Mouse (Mus musculus) lung, embryonic 14.5 days (tissue): ENCODE data around the gene Gstm3. TPM values are rescaled to one million over a fixed set of nuclear protein-coding genes. Genes with fewer than 3 reads are reported as not detected.
"Not testable (repeated sequence)": the region's sequence is repeated elsewhere in the genome, so short reads cannot be mapped to it uniquely, and the experiment has no call there.

Source experiments
- ATAC-seq: fragments of 200-750 bp; cut with Nextera tagmentation; 2 replicates; pipeline ENCODE4 v1.8.0; 2017; ENCODE audit warnings: mild to moderate bottlenecking, moderate TSS enrichment, moderate library complexity; ENCODE audit not compliant: insufficient read depth
- DNase-seq: peaks from one replicate; pipeline ENCODE4 v3.0.0-alpha.2; 2015
- H3K27ac ChIP-seq: fragments of 300-500 bp; sonication (generic); 2 replicates; pipeline ENCODE4 v1.5.1; 2014; ENCODE audit warnings: low read depth, mild to moderate bottlenecking, moderate library complexity
- H3K27me3 ChIP-seq: fragments of 300-500 bp; sonication (generic); 2 replicates; pipeline ENCODE4 v1.6.1; 2014; ENCODE audit warnings: low read length, control low read depth; ENCODE audit not compliant: insufficient read depth
- H3K36me3 ChIP-seq: fragments of 300-500 bp; sonication (generic); 2 replicates; pipeline ENCODE4 v1.6.1; 2014; ENCODE audit warnings: control low read depth; ENCODE audit not compliant: insufficient read depth
- H3K4me1 ChIP-seq: fragments of 300-500 bp; sonication (generic); 2 replicates; pipeline ENCODE4 v1.6.1; 2014; ENCODE audit warnings: antibody characterized with exemption, control low read depth; ENCODE audit not compliant: insufficient read depth
- H3K4me2 ChIP-seq: fragments of 300-500 bp; sonication (generic); 2 replicates; pipeline ENCODE4 v1.6.1; 2014; ENCODE audit warnings: mild to moderate bottlenecking
- H3K4me3 ChIP-seq: fragments of 300-500 bp; sonication (generic); 2 replicates; pipeline ENCODE4 v1.5.1; 2014; ENCODE audit warnings: low read depth, low read length
- H3K9ac ChIP-seq: fragments of 300-500 bp; sonication (generic); 2 replicates; pipeline ENCODE4 v1.6.1; 2014
- H3K9me3 ChIP-seq: fragments of 300-500 bp; sonication (generic); 2 replicates; pipeline ENCODE4 v1.6.1; 2016; ENCODE audit warnings: low read depth, low read length, control low read depth
- CTCF ChIP-seq: IDR thresholded peaks from 2 replicates; pipeline ENCODE4 v1.5.1; 2016; ENCODE audit warnings: antibody characterized with exemption, low read depth
- WGBS: fragments of 180-500 bp; shearing (Covaris S2); extraction: QIAGEN DNeasy Blood & Tissue Kit; methylation state at CpG from one replicate; pipeline ENCODE4 v1.1.7; 2014; 5-methylcytosine and 5-hydroxymethylcytosine counted together
- polyA plus RNA-seq: library from polyadenylated mRNA; unstranded; fragments of >200 nt; fragmentation: Nextera tagmentation; extraction: Ambion mirVana; gene quantifications from 2 replicates; pipeline ENCODE4 v1.2.1, GENCODE M21; 2014

Gstm3 gene
- polyA plus RNA-seq, 1 experiment from 2014 or later: 0.18 TPM

DNA sequence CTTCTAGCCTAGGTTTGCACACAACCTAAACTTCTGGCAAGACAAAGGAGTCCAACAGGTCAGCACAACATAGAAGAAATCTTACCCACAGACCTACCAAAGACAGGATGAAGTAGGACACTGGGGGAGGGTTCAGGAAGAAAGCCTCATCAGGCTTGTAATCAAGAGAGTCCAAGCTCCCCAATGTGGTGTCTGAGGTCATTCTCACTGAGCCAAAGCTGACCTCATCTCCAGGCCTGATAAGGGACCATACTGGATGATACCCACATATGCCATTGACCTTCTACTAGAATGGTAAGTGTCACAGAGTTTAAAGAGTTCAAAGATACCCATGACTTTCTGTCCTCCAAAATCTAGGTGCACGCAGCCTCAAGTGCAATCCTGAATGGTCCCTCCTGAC, 5.2 kb upstream of the Gstm3 start:
- H3K4me3 ChIP-seq: no peak overlapping the region
- no peak overlapping the region for H3K4me2 ChIP-seq
- no peaks in the 10 kb centered on the region for H3K4me1 ChIP-seq
- DNase-seq: no peak
- H3K36me3 ChIP-seq: no peaks in the 10 kb centered on the region
- TF ChIP-seq CTCF: no peak
- H3K27ac ChIP-seq: no peak overlapping the region
- no peak overlapping the region for H3K9ac ChIP-seq
- ATAC-seq: no peak
- 91% methylated on average over 1 of the region's 1 CpGs for WGBS
- H3K27me3 ChIP-seq: no peaks in the 10 kb centered on the region
- no peaks in the 10 kb centered on the region for H3K9me3 ChIP-seq

DNA sequence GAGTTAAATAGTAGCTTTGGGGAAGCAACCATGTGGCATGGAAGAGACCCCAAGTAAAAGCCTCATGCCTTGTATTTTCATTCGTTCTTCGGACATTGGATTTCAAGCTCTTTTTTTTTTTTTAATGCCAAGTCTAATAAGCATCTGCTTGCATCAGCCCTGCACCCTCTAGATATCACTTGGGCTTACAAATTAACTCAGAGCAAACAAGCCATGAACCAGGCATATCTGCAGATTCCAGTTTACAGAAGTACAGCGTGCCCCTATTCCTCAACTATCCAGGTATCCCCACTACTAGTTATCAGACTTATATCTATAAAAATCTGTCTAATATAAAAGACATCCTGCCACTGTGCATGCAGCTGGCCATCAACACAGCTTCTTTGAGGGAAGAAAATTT, 3.0 kb upstream of the Gstm3 start:
- no peak for ATAC-seq
- no peaks in the 10 kb centered on the region for H3K36me3 ChIP-seq
- no peak overlapping the region for H3K4me2 ChIP-seq
- H3K4me3 ChIP-seq: no peak overlapping the region
- no peaks in the 10 kb centered on the region for H3K27me3 ChIP-seq
- H3K9ac ChIP-seq: no peak overlapping the region
- WGBS: 74% methylated on average over 3 of the region's 3 CpGs
- no peaks in the 10 kb centered on the region for H3K9me3 ChIP-seq
- no peak for TF ChIP-seq CTCF
- no peak overlapping the region for H3K27ac ChIP-seq
- DNase-seq: no peak
- H3K4me1 ChIP-seq: no peaks in the 10 kb centered on the region

- not testable (repeated sequence) for DNase-seq, H3K36me3 ChIP-seq, H3K4me2 ChIP-seq, H3K27ac ChIP-seq, H3K4me1 ChIP-seq, H3K9me3 ChIP-seq, H3K9ac ChIP-seq, ATAC-seq, H3K4me3 ChIP-seq, H3K27me3 ChIP-seq
- 49% methylated on average over 3 of the region's 3 CpGs for WGBS
These were observed 2.0 kb upstream of the Gstm3 start for GRCm38 (mm10) chr3:107971101-107971500.

- TF ChIP-seq CTCF: no peak
- no peaks in the 10 kb centered on the region for H3K27me3 ChIP-seq
- no peaks in the 10 kb centered on the region for H3K4me1 ChIP-seq
- H3K4me2 ChIP-seq: no peak overlapping the region
- H3K4me3 ChIP-seq: no peak overlapping the region
- no peaks in the 10 kb centered on the region for H3K36me3 ChIP-seq
- no peak overlapping the region for H3K27ac ChIP-seq
- no peak for DNase-seq
- no peak overlapping the region for H3K9ac ChIP-seq
- no peaks in the 10 kb centered on the region for H3K9me3 ChIP-seq
- no peak for ATAC-seq
- 92% methylated on average over 5 of the region's 5 CpGs for WGBS
These were observed 2.5 kb downstream of the Gstm3 start for GRCm38 (mm10) chr3:107966631-107967030.

DNA sequence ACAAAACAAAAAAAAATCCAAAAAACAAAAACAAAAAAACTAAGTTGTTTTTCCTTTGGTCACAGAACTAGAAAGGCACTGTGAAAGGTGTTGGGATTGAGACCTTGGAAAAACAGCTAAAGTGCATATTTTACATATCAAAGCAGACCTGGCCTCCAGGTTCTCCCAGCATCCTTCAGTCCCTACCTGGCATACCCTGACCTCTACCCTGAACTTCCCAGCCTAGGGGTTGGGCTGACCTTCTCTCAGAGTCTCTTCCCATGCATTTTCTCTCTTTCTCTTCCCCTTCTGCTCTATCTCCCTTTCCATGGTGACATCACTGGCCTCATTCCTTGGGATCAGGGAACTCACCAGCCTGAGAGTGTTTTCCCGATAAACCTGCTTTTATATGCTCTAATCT, 3.5 kb downstream of the Gstm3 start:
- WGBS: 54% methylated on average over 1 of the region's 1 CpGs
- H3K4me1 ChIP-seq: no peaks in the 10 kb centered on the region
- ATAC-seq (no peak), DNase-seq (no peak)
- TF ChIP-seq CTCF: no peak
- H3K9ac ChIP-seq: no peak overlapping the region
- no peak overlapping the region for H3K27ac ChIP-seq
- no peaks in the 10 kb centered on the region for H3K9me3 ChIP-seq
- H3K36me3 ChIP-seq: no peaks in the 10 kb centered on the region
- H3K4me3 ChIP-seq: no peak overlapping the region
- no peaks in the 10 kb centered on the region for H3K27me3 ChIP-seq
- no peak overlapping the region for H3K4me2 ChIP-seq

DNA sequence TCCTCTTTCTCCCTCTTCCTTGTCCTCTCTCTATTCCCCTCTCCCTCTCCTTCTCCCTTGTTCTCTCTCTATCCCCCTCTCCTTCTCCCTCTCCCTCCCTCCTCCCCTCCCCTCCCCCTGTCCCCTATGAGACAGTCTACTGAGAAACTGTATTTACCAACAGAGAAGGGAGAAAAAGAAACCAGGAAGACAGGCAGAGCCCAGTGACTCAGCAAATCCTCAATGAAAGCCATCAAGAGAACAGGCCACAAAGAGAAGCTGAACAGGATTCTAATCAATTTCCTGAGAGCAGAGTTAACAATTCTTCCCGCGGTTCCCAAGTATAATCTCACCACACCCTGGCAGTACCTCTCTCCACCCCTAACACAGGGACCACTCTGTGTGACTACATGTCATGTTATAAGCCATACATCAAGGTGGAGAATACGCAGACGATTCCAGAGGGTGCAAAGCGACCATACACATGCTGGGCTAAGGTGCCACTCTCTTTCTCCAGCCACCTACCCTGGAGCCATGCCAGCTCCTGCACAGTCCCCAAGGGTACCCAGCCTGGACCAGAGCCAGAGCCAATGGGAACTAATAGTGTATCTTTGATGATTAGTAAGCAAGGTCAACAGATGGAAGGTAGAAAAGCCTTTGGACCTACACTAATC, 4.3 kb downstream of the Gstm3 start:
- 50% methylated on average over 5 of the region's 5 CpGs for WGBS
- Histone ChIP-seq H3K27ac (no peak overlapping the region), H3K27me3 (no peaks in the 10 kb centered on the region), H3K9ac (no peak overlapping the region), H3K9me3 (no peaks in the 10 kb centered on the region), H3K36me3 (no peaks in the 10 kb centered on the region), H3K4me3 (no peak overlapping the region), H3K4me1 (no peaks in the 10 kb centered on the region), H3K4me2 (no peak overlapping the region)
- no peak for TF ChIP-seq CTCF
- ATAC-seq (no peak; the same call in 1 of the 2 replicates), DNase-seq (no peak)

GRCm38 (mm10) chr3:107964026-107964425, 5.1 kb downstream of the Gstm3 start:
- H3K27me3 ChIP-seq: no peaks in the 10 kb centered on the region
- 76% methylated on average over 4 of the region's 4 CpGs for WGBS
- no peak overlapping the region for H3K9ac ChIP-seq
- no peak for TF ChIP-seq CTCF
- H3K4me3 ChIP-seq: no peak overlapping the region
- no peak overlapping the region for H3K27ac ChIP-seq
- H3K36me3 ChIP-seq: no peaks in the 10 kb centered on the region
- H3K4me1 ChIP-seq: no peaks in the 10 kb centered on the region
- H3K4me2 ChIP-seq: no peak overlapping the region
- ATAC-seq (no peak), DNase-seq (no peak)
- H3K9me3 ChIP-seq: no peaks in the 10 kb centered on the region

DNA sequence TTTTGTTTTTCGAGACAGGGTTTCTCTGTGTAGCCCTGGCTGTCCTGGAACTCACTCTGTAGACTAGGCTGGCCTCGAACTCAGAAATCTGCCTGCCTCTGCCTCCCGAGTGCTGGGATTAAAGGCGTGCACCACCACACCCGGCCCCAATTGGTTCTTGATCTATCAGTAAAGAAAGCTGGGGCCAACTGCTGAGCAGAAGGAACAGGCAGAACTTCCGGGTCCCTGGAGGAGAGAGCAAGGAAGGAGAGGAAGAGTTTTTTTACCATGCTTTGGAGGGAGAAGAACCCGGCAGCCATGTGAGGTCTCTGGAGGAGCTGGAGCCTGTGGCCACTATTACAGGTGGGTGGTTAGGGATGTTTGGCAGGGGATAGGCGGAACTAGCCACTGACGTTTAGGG, 13.8 kb downstream of the Gstm3 start:
- not testable (repeated sequence) for H3K9me3 ChIP-seq, ATAC-seq, H3K27ac ChIP-seq, H3K9ac ChIP-seq, H3K27me3 ChIP-seq, H3K4me1 ChIP-seq, H3K4me2 ChIP-seq, H3K4me3 ChIP-seq, DNase-seq, H3K36me3 ChIP-seq
- WGBS: 87% methylated on average over 9 of the region's 9 CpGs
